Mouse (Mus musculus) cerebellum, adult (tissue): ENCODE data around the gene Stard7.
"Not testable (repeated sequence)": the region's sequence is repeated elsewhere in the genome, so short reads cannot be mapped to it uniquely, and the experiment has no call there.

Experiments
- ATAC-seq: cut with Nextera tagmentation; 2 replicates; pipeline ENCODE4 v1.9.2; 2017; ENCODE audit warnings: mild to moderate bottlenecking, moderate library complexity, mixed read lengths; ENCODE audit not compliant: insufficient number of reproducible peaks, low FRiP score, low TSS enrichment

The Stard7 gene

DNA sequence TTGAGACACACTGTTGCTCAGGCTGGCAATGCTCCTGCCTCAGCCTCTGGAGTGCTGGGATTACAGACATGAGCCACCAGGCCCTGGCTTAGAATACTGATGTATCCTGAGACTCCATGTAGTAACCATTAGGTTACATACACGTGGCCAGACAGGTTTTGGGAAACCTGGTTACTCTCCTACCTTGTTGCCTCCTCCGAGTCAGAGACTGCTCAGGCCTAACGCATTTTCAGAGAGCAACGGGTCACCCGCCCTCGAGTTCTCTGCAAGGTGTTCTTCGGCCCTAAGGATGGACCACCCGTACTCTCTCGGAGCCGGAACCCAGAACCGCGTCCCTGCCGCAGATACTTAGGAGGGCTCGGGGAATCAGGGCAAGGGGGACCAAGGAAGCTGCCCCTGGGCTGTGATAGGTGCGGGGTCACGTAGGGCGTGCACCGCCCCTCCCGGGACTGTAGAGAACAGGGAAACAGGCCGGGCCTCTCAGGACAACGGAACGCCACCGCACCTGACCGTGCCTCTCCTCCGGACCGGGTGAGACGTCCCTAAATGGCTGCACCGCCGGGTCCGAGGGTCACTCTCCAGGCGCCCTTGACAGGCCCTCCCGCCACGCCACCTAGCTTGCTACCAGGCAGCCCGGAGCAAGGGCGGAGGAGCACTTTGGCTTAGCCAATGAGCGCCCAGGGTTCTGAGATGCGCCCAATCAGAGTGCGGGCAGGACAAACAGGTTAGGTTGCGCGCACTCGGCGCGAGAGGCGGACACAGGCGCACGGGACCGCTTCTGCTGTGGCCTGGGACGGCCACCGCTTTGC lies at the start of gene Stard7:
TSS of gene Stard7 (plus strand) at position 728 of the 809 bp plus-strand sequence.
- ATAC-seq = peak; percentile 98

DNA sequence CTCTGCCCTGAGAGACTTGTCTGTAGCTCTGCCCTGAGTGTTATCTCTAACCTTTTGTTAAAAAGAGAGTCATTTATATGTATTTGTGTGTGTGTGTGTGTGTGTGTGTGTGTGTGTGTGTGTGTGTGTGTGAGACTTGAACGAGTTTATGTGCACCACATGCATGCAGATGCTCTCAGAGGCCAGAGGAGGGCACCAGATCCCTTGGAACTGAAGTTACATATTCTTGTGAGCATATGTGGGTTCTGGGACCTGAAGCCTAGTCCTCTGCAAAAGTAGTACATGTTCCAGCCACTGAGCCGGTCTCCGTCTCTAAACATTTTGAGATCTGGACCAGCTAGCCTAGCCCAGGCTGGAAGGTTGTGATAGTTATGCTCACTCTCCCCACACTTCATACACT lies 44.8 kb upstream of the Stard7 start:
- ATAC-seq = no peak

DNA sequence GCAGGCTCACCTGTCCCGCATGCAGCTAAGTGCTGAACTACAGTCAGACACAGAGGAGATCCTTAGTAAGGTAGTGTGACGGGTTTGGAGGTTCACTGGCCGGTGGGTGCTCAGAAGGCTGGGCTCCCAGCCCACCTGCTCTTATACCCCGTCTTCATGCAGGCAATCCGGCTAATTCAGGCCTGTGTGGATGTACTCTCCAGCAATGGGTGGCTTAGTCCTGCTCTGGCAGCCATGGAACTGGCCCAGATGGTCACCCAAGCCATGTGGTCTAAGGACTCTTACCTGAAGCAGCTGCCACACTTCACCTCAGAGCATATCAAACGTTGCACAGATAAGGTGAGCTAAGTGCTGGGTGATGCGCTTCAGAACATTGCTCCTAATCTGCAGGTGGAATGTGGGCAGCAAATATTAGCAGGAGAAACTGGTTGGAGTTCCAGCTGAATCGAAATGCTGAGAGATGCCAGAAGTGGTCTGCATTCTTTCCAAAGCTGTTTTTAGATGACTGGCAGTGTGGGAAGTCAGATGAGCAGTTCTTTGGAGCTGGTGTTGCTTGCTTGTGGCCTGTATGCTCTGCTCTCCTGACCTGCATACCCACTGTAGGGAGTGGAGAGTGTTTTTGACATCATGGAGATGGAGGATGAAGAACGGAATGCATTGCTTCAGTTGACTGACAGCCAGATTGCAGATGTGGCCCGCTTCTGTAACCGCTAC lies 32.0 kb upstream of the Stard7 start:
- no peak for ATAC-seq

- ATAC-seq = no peak
These were observed 30.0 kb upstream of the Stard7 start for GRCm38 (mm10) chr2:127240065-127240464.

DNA sequence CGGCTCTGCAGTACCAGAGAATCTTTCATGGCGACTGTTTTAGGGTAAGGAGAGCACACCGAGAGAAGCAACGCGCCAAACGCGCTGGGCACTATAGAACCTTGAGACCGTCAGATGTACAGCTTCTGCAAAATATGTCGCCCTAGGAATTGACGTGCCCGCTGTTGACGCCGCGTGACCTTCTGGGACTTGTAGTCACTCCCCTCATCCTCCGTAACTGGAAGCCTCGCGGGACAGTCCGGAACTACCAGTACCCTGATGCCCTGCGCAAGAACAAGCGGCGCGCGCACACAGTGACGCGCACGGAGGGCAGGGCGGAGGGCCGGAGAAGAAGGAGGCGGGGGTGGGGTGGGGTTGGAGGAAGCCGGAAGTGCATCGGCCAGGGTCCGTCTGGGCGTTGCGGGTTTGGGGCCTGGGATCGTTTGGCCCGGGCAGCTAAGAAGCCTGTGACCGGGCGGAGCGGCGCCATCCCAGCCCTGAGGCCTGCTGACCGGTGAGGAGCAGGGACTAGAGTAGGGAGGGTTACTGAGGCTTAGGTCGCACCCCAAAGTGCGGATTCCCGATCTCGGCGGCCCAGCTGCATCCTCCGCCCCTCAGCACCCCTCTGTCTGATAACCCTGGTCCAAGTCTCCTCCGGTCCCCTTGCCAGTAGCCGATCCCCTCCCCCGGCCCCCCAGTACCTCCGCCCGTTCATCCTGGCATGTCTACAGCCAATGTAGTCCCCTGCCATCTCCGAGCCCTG lies 22.3 kb upstream of the Stard7 start, which contains the start of the genes Ciao1 and Tmem127:
TSS of gene Ciao1 (minus strand) at position 225 of the 742 bp plus-strand sequence.
TSS of gene Tmem127 (plus strand) at position 317 of the 742 bp plus-strand sequence.
- ATAC-seq = peak; percentile 97

- ATAC-seq = peak; percentile 11
These were observed 21.5 kb upstream of the Stard7 start for GRCm38 (mm10) chr2:127248334-127249004.

DNA sequence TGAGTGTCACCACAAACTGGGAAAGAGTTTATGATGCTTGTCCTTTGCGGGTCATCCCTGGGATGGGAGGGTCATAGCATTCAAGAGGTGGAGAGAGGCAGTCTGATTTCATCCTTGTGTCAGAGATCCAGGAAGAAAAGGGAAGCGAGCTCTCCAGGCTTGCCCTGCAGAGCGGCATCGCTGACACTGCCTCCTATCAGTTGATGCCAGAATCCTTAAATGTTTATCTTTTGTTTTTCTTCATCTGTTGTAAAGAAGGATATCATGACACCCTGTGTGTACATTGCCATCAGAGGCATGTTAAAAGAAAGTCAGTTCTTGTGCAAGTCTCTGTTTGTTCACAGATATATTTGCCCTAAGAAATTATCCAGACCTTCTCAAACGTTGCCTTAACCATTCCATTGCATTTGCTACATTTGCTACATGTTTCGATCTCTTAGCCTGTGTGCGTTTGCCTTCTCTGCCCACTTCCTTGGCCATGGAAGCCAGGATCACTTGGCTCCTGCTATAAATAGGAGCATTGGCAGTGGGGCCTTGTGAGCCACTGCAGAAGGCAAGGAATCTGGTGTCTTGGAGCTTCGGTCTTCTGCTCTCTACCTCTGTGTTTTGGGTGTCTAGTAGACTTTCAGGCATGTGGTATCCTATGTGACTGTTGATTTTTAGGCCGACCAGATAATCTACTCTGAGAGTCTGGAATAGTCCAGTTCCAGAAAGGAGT lies 19.6 kb upstream of the Stard7 start:
- ATAC-seq = no peak

DNA sequence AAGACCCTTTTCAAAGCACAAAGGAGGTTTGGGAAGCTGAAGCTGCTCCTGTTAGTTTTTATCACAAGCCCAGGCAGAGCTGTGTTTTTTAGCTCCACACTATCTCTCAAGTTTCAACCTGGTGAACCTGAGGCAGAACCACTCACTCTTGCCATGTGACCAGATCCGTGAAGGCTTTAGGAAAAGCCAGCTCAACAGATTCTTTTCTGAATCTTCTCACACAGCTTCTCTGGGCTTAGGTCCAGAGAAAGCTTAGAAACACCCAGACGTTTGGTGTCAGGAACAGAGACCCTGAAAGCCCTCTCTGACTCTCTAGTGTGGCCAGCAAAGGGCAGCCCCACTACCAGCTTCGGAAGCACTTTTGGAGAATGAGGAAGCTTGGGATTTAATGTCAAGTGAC lies 18.6 kb upstream of the Stard7 start:
- ATAC-seq = no peak

DNA sequence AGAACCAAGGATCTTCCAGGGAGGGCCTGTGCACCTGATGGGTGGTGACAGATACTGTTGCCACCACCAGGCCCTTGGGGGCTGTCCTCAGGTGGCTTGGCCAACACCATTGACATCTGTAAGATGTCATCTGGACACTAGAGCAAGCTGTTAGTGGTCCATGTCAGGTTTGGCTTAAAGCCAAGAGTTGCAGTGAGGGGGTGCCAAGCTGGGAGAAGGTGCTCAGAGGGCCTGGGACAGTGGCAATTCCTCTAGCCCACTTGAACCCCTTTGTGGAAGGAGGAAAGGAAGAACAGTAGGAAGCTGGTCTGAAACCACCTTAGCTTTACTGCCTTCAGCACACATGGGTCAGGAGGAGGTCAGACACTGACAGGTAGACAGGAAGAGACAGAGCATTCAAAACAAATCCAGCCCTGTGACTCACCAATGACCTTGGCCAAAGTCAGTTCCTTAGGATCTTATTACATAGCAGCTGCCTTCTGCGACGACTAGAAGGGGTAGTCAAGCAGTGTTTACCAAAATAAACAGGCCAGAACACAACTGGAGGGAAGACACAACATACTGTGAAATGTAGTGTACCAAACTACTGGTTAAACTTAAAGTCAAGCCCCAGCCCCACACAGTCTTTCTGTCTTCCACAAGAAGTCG lies 18.0 kb upstream of the Stard7 start:
- ATAC-seq = no peak

GRCm38 (mm10) chr2:127252787-127253186 lies 17.2 kb upstream of the Stard7 start:
- no peak for ATAC-seq

- ATAC-seq = no peak
These were observed 15.3 kb upstream of the Stard7 start for GRCm38 (mm10) chr2:127254604-127255134.

DNA sequence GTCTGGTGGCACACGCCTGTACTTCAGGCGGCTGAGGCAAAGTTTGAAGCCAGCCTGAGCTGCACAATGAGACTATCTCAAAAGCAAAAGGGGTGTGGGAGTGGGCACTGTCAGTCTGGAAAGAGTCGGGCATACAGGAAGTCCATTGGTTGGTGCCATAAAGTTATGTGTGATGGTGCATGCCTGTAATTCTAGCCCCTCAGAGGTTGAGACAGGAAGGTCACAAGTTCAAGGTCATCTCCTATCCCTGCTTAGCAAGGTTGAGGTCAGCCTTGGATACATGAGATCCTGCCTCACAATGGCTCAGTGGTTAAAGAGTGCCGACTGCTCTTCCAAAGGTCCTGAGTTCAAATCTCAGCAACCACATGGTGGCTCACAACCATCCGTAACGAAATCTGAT lies 14.7 kb upstream of the Stard7 start:
- no peak for ATAC-seq

DNA sequence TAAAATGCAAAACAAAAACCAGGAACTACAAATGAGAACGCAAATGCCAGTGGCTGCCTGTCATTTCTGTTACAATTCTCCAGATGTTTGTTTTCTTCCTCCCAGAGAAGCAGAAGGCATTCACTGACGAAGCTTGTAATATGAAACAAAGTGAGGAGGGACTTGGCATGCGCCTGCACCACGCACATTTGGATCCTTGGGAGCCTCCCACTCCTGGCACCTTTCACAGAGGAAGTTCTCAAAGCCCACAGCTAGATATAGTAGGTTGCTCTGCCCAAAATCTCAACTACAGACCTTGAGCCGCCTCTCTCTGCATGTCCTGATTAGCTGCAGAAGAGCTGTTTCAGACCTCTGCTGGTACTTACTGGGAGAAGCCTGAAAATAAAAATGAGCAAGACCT lies 10.7 kb upstream of the Stard7 start:
- ATAC-seq = no peak

- no peak for ATAC-seq
These were observed 7.5 kb upstream of the Stard7 start for GRCm38 (mm10) chr2:127262480-127262879.

GRCm38 (mm10) chr2:127267854-127268253 lies 2.2 kb upstream of the Stard7 start:
- no peak for ATAC-seq

- ATAC-seq = peak; percentile 89
These were observed 453 bp downstream of the Stard7 start for GRCm38 (mm10) chr2:127270300-127271041.

GRCm38 (mm10) chr2:127271042-127271515 lies 1.1 kb downstream of the Stard7 start:
- no peak for ATAC-seq

- ATAC-seq = not testable (repeated sequence)
These were observed 2.0 kb downstream of the Stard7 start for GRCm38 (mm10) chr2:127272049-127272448.
